Comparison of ENCODE assay signal across 9 mouse cellular contexts in the genomic region with DNA sequence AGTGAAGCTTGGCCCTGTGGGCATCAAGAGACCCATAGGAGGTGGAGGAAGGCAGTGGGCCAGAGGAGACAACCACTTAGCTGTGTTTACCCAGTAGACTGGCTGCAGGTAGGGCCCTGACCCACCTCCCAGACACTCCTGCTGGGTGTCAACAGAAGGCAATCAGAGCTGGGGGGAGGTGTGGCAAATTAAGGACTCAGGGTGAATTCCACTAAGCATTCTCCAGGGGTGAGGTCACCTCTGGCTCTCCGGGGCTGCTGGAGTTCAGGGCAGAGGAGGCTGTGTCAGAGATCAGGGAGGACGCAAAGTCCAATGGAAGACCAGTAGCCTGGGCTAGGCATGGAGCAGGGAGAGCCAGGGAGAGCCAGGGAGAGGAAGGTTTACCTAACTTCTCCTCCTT. TPM values are rescaled to one million over a fixed set of nuclear protein-coding genes. Genes with fewer than 3 reads are reported as not detected.
DNase-seq lines count a peak whose midpoint lies in the region; ATAC-seq lines count a peak whose summit lies in the region.
"Had no signal": no experiment of that assay in that cellular context is flagged by ENCODE, and none has a peak within 500 bp of the region (broad histone marks: within the 10 kb centered on the region; RNA-seq: fewer than 3 reads in every experiment).

No protein-coding gene starts in this region.

- 5% methylated on average over 2 of the region's 2 CpGs for WGBS in heart, embryonic 11.5 days (ENCODE audit: insufficient replicate concordance)

- peak; percentile 45 for DNase-seq in adrenal gland, postnatal 14 days
- no peak for DNase-seq in adrenal gland, adult 8-10 months
- peak; percentile 82 for DNase-seq in kidney, postnatal 14 days
- peak; percentile 91 for DNase-seq in lung, postnatal 25 days (ENCODE audit: low spot score)
- DNase-seq in cerebellum, adult 11 months, result no peak
- no peak for DNase-seq in frontal cortex, postnatal 10 days (ENCODE audit: low spot score in 2 of 2)
- no peak for DNase-seq in right cerebral cortex, postnatal 4 days

- H3K27me3 ChIP-seq in heart, embryonic 11.5 days (ENCODE audit: control insufficient read depth, insufficient read depth, low read length), result no peaks in the 10 kb centered on the region

- H3K36me3 ChIP-seq in heart, embryonic 11.5 days (ENCODE audit: control insufficient read depth, insufficient read depth, low read length), result peaks cover 11% of the 10 kb centered on the region; the same call in 1 of the 2 replicates

- H3K9me3 ChIP-seq in heart, embryonic 11.5 days (replicated peaks; ENCODE audit: control insufficient read depth, low read length), result no peaks in the 10 kb centered on the region
- H3K9me3 ChIP-seq: midbrain, embryonic 12.5 days had no signal

- no peak overlapping the region for H3K4me3 ChIP-seq in heart, embryonic 11.5 days (ENCODE audit: low read depth, low read length)
- H3K4me3 ChIP-seq: midbrain, embryonic 12.5 days had no signal

- H3K9ac ChIP-seq in heart, embryonic 11.5 days (ENCODE audit: low read depth, low read length), result no peak overlapping the region
- H3K9ac ChIP-seq: midbrain, embryonic 12.5 days had no signal

- no peak; the same call in 1 of the 2 replicates for ATAC-seq in heart, embryonic 11.5 days (replicated peaks; ENCODE audit: insufficient number of reproducible peaks, low FRiP score, low TSS enrichment)

- H3K27ac ChIP-seq in heart, embryonic 11.5 days (ENCODE audit: low read depth, low read length), result peak overlapping the region; percentile 68; the same call in 1 of the 2 replicates
- H3K27ac ChIP-seq: midbrain, embryonic 12.5 days had no signal

- H3K4me2 ChIP-seq in heart, embryonic 11.5 days, result no peak overlapping the region
- H3K4me2 ChIP-seq: midbrain, embryonic 12.5 days had no signal

- H3K4me1 ChIP-seq in heart, embryonic 11.5 days (ENCODE audit: control insufficient read depth, insufficient read depth, low read length), result peaks cover 33% of the 10 kb centered on the region
- H3K4me1 ChIP-seq: midbrain, embryonic 12.5 days had no signal

RNA-seq across cellular contexts. Expression of gene Txn2, which starts 17.7 kb away (rescaled TPM):
- total RNA-seq in adrenal gland, postnatal 14 days (2021), result 430 and 443 TPM in 2 replicates
- 100 to 1,000 TPM; 548 to 745 (median 627) TPM for total RNA-seq in adrenal gland, adult 8-10 months (2022)
- 284 and 293 TPM in 2 replicates for polyA plus RNA-seq in heart, embryonic 11.5 days (2014; fragmentation: Nextera tagmentation; extraction: Ambion mirVana)

RNA-seq across cellular contexts. Expression of gene Foxred2, which starts 45.5 kb away (rescaled TPM):
- total RNA-seq in adrenal gland, postnatal 14 days (2021), result 3.3 and 4.4 TPM in 2 replicates
- 1 to 10 TPM; 4.2 to 9.3 (median 6.3) TPM for total RNA-seq in adrenal gland, adult 8-10 months (2022)
- polyA plus RNA-seq in heart, embryonic 11.5 days (2014; fragmentation: Nextera tagmentation; extraction: Ambion mirVana), result 1.2 and 1.7 TPM in 2 replicates

RNA-seq across cellular contexts. Expression of gene Eif3d, which starts 59.5 kb away (rescaled TPM):
- total RNA-seq in adrenal gland, postnatal 14 days (2021), result 152 and 167 TPM in 2 replicates
- 100 to 1,000 TPM; 140 to 159 (median 147) TPM for total RNA-seq in adrenal gland, adult 8-10 months (2022)
- polyA plus RNA-seq in heart, embryonic 11.5 days (2014; fragmentation: Nextera tagmentation; extraction: Ambion mirVana), result 188 TPM in 2 replicates

Comparison
In these comparisons a context has a peak if more than half of its experiments do, and no peak if none do; other contexts are left out.
1. DNase-seq: peak in adrenal gland, postnatal 14 days (single experiment), kidney, postnatal 14 days (single experiment) and lung, postnatal 25 days (single experiment); none in adrenal gland, adult 8-10 months (single experiment), cerebellum, adult 11 months (single experiment), frontal cortex, postnatal 10 days (0 of 2) and right cerebral cortex, postnatal 4 days (single experiment).